Mouse (Mus musculus) hindbrain, embryonic 15.5 days (tissue): Measurements from ENCODE around the gene Foxn3. TPM values are rescaled to one million over a fixed set of nuclear protein-coding genes. Genes with fewer than 3 reads are reported as not detected.

ENCODE experiments used
- ATAC-seq: fragments of 200-750 bp; cut with Nextera tagmentation; 2 replicates; pipeline ENCODE4 v1.8.0; 2017; ENCODE audit warnings: low read depth, moderate number of reproducible peaks, moderate TSS enrichment; ENCODE audit not compliant: low FRiP score
- H3K27ac ChIP-seq: fragments of 300-500 bp; sonication (generic); replicated peaks from 2 replicates; pipeline ENCODE4 v1.5.1; 2015; ENCODE audit warnings: mild to moderate bottlenecking, inconsistent platforms
- H3K27me3 ChIP-seq: fragments of 300-500 bp; sonication (generic); 2 replicates; pipeline ENCODE4 v1.6.1; 2015; ENCODE audit warnings: control low read depth, inconsistent platforms
- H3K36me3 ChIP-seq: fragments of 300-500 bp; sonication (generic); 2 replicates; pipeline ENCODE4 v1.6.1; 2015; ENCODE audit warnings: control low read depth, inconsistent platforms
- H3K4me1 ChIP-seq: fragments of 300-500 bp; sonication (generic); replicated peaks from 2 replicates; pipeline ENCODE4 v1.6.1; 2015; ENCODE audit warnings: control low read depth, inconsistent platforms
- H3K4me2 ChIP-seq: fragments of 300-500 bp; sonication (generic); 2 replicates; pipeline ENCODE4 v1.6.1; 2015; ENCODE audit warnings: moderate library complexity, mild to moderate bottlenecking, inconsistent platforms
- H3K4me3 ChIP-seq: fragments of 300-500 bp; sonication (generic); 2 replicates; pipeline ENCODE4 v1.5.1; 2015; ENCODE audit warnings: mild to moderate bottlenecking, inconsistent platforms
- H3K9ac ChIP-seq: fragments of 300-500 bp; sonication (generic); 2 replicates; pipeline ENCODE4 v1.6.1; 2015; ENCODE audit warnings: inconsistent platforms
- H3K9me3 ChIP-seq: fragments of 300-500 bp; sonication (generic); 2 replicates; pipeline ENCODE4 v1.6.1; 2016; ENCODE audit warnings: control low read depth, inconsistent platforms
- WGBS: fragments of 180-500 bp; shearing (Covaris S2); methylation state at CpG from one replicate; pipeline ENCODE4 v1.1.7; 2015; 5-methylcytosine and 5-hydroxymethylcytosine counted together
- polyA plus RNA-seq: library from polyadenylated mRNA; unstranded; fragments of >200 nt; fragmentation: Nextera tagmentation; extraction: Ambion mirVana; gene quantifications from 2 replicates; pipeline ENCODE4 v1.2.1, GENCODE M21; 2015

The Foxn3 gene
- polyA plus RNA-seq, 1 experiment from 2014 or later = 78.1 TPM

DNA sequence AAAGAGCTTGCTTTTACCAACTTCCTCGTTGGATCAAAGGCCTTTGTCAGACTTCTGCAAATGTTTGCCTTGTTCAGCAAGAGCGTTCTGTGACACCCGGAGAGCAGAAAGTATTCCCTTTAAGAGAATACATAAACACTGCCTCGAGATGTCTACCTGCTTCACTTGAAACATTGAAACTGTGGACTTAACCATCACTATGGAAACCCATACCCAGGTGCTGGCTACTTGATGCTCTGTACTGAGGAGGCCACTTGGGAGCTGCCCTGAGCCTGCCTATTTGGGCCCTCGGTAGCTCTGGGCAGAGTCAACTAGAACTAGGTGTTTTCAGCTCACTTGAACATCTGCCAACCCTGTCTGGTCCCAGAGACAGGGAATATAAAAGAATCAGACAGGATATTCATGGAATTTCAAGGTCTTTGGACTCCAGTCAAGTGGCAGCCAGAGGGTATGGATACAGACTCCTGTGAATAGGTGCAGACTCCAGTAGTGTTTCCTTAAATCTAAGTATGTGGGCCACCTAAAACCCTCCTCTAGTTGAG lies 323.1 kb downstream of the Foxn3 start:
- WGBS = 52% methylated on average over 5 of the region's 5 CpGs
- no peak overlapping the region for H3K4me3 ChIP-seq
- no peak overlapping the region for H3K9ac ChIP-seq
- H3K9me3 ChIP-seq = no peaks in the 10 kb centered on the region
- no peak for ATAC-seq
- no peak overlapping the region; the same call in 1 of the 2 replicates for H3K4me2 ChIP-seq
- H3K4me1 ChIP-seq = peaks cover 43% of the 10 kb centered on the region
- H3K36me3 ChIP-seq = no peaks in the 10 kb centered on the region
- peak overlapping the region; percentile 49 for H3K27ac ChIP-seq
- no peaks in the 10 kb centered on the region for H3K27me3 ChIP-seq

DNA sequence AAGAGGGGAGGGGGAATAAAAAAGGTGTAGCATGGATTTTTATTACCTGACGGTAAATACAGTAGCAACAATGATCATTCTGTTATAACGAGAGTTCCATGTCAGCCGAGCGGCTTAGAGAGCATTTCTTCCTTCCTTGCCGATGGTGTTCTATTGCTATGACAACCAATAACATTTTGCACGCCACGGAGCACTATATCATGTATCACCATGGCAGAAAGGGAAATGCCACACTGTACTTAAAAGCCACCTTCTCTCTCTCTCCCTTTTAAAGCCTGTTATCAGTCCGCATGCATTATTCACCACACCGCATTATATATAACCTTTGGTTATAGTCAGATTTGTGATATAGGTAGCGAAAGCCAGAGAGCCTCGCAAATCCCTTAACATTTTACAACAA lies 323.6 kb downstream of the Foxn3 start:
- peak overlapping the region; percentile 49 for H3K27ac ChIP-seq
- H3K27me3 ChIP-seq = no peaks in the 10 kb centered on the region
- H3K9ac ChIP-seq = no peak overlapping the region
- peaks cover 46% of the 10 kb centered on the region for H3K4me1 ChIP-seq
- WGBS = 42% methylated on average over 11 of the region's 11 CpGs
- H3K4me3 ChIP-seq = no peak overlapping the region
- ATAC-seq = peak; percentile 55
- H3K4me2 ChIP-seq = peak overlapping the region; percentile 20
- no peaks in the 10 kb centered on the region for H3K9me3 ChIP-seq
- no peaks in the 10 kb centered on the region for H3K36me3 ChIP-seq

DNA sequence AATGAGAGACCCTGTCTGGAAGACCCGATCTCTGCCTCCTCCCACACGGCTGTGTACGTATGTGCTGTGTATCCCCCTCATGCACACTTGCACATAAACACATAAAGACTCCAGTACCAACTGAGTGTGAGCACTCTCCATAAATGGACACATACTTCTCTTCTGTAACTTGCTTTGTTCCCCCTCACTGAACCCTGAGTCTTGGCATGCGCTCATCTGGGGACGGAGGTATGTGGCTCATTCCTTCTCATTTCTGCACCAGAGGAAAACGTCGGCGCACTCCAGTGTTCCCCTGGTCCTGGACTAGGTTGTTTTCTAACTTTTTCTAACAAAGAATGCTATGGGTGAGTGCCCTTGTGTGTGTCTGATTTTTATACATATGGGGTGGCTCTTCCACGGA lies 325.9 kb downstream of the Foxn3 start:
- no peak overlapping the region for H3K4me2 ChIP-seq
- H3K9ac ChIP-seq = no peak overlapping the region
- no peak overlapping the region for H3K27ac ChIP-seq
- no peaks in the 10 kb centered on the region for H3K27me3 ChIP-seq
- no peak overlapping the region for H3K4me3 ChIP-seq
- H3K36me3 ChIP-seq = no peaks in the 10 kb centered on the region
- WGBS = 87% methylated on average over 9 of the region's 9 CpGs
- no peaks in the 10 kb centered on the region for H3K9me3 ChIP-seq
- no peak for ATAC-seq
- H3K4me1 ChIP-seq = peaks cover 65% of the 10 kb centered on the region

DNA sequence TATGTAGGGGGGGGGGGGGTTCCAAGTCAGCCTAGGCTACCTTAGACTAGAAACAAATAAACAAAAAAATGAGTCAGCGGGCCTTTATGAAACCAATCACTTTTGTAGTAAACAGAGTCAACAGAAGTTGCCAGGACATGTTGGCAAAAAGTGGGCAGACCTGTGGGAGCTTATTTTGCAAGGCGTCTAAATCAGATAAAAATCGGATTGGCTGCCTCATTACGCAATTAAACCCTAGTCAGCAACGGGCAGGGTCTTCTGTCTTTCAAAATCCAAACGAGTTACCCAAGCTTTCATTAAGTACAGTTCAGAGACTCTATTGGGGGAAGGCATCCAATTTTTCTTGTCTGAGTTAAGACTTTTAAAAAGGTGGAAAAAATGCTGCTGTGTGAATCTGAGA lies 329.0 kb downstream of the Foxn3 start:
- no peaks in the 10 kb centered on the region for H3K27me3 ChIP-seq
- H3K4me1 ChIP-seq = peaks cover 74% of the 10 kb centered on the region
- no peaks in the 10 kb centered on the region for H3K9me3 ChIP-seq
- no peak overlapping the region for H3K4me2 ChIP-seq
- H3K36me3 ChIP-seq = no peaks in the 10 kb centered on the region
- H3K4me3 ChIP-seq = no peak overlapping the region
- no peak for ATAC-seq
- no peak overlapping the region for H3K27ac ChIP-seq
- 59% methylated on average over 6 of the region's 6 CpGs for WGBS
- H3K9ac ChIP-seq = no peak overlapping the region

DNA sequence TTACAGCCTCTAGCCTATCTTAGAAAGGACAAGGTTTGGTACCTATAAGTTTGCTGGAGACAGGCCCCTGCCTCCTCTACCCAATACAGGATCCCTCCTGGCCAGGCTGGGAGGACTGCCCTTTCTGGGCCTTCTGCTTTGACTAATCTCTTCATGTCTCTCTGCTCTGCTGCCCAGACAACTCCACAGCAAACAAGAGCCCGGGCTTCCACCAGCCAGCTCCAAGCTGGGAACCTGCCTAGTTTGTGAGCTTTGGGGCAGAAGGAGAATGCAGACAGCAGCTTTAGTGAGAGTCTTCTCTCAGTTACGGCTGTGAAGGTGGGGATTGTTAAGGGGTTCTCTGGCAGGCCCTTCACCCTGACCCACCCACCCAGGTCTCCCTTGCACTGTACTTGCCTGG lies 330.0 kb downstream of the Foxn3 start:
- Histone ChIP-seq H3K4me1 (peaks cover 65% of the 10 kb centered on the region), H3K27ac (no peak overlapping the region)
- 64% methylated on average over 2 of the region's 2 CpGs for WGBS

DNA sequence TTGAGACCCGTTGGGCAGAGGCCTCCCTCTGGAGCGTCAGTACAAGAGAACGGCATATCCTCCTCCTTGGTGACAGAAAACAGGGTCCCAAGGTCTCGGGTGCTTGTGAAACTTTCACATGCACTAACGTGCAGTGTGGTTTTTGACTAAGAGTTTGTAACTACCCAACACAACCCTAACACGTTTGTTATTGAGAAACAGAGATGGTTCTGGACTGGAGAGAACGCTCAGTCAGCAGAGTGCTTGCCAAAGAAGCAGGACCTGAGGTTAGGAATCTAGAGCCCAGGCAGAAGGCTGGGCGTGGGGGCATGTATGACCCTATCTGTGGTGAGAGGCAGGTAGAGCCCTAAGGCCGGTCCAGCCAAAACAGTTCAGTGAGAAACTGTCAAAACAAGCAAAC lies 330.9 kb downstream of the Foxn3 start:
- H3K4me1 ChIP-seq = peaks cover 65% of the 10 kb centered on the region
- no peak overlapping the region for H3K9ac ChIP-seq
- ATAC-seq = no peak

More for the DNA sequence above, 330.0 kb downstream of the Foxn3 start:
- no peak overlapping the region for H3K4me3 ChIP-seq
- H3K9ac ChIP-seq = no peak overlapping the region
- H3K9me3 ChIP-seq = no peaks in the 10 kb centered on the region
- H3K27me3 ChIP-seq = no peaks in the 10 kb centered on the region
- H3K4me2 ChIP-seq = no peak overlapping the region
- no peaks in the 10 kb centered on the region for H3K36me3 ChIP-seq
- no peak for ATAC-seq

DNA sequence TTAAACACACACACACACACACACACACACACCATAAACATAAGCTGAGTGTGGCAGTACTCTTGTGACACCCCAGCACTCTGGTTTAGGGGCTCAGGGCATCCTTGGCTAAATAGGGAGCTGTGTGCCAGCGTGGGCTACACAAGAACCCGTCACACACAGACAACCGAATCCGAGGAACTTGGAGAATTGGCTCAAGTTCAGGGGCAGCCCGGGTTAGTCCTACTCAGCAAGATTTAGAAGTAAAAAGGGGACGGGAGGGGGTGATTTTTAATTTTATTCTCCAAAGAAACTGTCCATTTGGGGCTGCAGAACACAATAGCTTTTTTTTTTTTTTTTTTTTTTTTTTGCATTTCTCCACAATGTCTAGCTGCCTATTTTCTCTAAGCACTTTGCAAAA lies 332.1 kb downstream of the Foxn3 start:
- H3K4me2 ChIP-seq = no peak overlapping the region
- H3K9ac ChIP-seq = no peak overlapping the region
- no peaks in the 10 kb centered on the region for H3K27me3 ChIP-seq
- no peaks in the 10 kb centered on the region for H3K36me3 ChIP-seq
- H3K4me3 ChIP-seq = no peak overlapping the region
- no peaks in the 10 kb centered on the region for H3K9me3 ChIP-seq
- 34% methylated on average over 6 of the region's 6 CpGs for WGBS
- no peak for ATAC-seq
- peaks cover 69% of the 10 kb centered on the region for H3K4me1 ChIP-seq
- H3K27ac ChIP-seq = no peak overlapping the region

More for the DNA sequence above, 330.9 kb downstream of the Foxn3 start:
- Histone ChIP-seq H3K27ac (no peak overlapping the region), H3K27me3 (no peaks in the 10 kb centered on the region), H3K36me3 (no peaks in the 10 kb centered on the region), H3K9me3 (no peaks in the 10 kb centered on the region), H3K4me3 (no peak overlapping the region), H3K4me2 (no peak overlapping the region)
- 70% methylated on average over 9 of the region's 9 CpGs for WGBS

DNA sequence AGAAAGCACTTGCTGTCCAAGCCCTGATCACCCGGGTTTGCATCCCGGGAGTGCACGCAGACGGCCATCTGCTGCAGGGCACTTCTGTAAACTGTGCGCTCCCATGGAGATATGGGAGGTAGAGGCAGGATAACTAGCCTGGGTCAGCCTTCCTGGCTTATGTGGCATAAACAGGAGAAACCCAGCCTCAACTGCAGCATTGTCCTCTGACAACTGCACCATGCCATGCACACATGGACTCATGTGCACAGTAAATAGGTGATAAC lies 332.7 kb downstream of the Foxn3 start:
- 15% methylated on average over 5 of the region's 5 CpGs for WGBS
- ATAC-seq = 0 out of 2 replicates have a peak, but pooled peaks have one; percentile 6
- H3K4me1 ChIP-seq = peaks cover 64% of the 10 kb centered on the region
- no peak overlapping the region for H3K9ac ChIP-seq
- no peaks in the 10 kb centered on the region for H3K9me3 ChIP-seq
- no peak overlapping the region for H3K27ac ChIP-seq
- H3K4me3 ChIP-seq = no peak overlapping the region
- peak overlapping the region; percentile 14 for H3K4me2 ChIP-seq
- H3K36me3 ChIP-seq = no peaks in the 10 kb centered on the region
- H3K27me3 ChIP-seq = no peaks in the 10 kb centered on the region

DNA sequence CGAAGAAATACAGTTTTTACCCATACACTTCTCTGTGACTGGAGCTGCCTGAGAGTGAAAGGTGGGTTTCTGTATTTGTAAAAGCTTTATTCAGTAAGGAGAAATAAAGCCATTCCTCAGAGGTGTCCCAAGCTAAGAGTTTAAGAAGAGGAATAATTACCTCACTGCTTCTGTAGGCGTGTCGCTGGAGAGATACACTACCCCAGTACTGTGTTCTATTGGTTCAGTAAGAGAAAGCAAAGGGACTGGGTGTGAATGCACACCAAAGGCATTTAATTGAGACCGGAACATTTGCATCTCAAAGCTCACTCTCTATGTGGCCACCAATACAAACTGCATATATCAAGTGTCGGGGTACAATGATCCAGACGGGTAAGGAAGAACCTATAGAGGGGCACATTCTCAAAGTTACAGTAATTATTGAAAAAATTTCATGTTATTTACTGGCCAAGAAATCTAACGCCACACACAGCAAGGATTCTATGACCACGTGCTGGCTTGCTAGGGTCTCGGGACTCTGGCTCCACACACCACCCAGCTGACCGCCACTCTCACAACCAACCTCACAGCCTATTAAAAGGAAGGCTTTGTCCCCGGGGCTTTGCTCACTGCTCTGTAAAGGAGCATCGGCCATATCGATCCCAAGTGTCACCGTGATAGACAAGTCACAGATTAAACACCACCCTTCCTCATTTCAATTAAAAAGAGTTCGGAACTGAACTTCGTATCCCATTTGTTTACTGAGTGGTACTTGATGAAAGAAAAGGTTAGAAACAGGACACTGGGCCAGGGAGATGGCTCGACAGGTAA lies 333.2 kb downstream of the Foxn3 start:
- no peak overlapping the region for H3K9ac ChIP-seq
- peaks cover 64% of the 10 kb centered on the region for H3K4me1 ChIP-seq
- no peaks in the 10 kb centered on the region for H3K27me3 ChIP-seq
- H3K4me3 ChIP-seq = no peak overlapping the region
- H3K4me2 ChIP-seq = peak overlapping the region; percentile 14
- 18% methylated on average over 17 of the region's 17 CpGs for WGBS
- no peaks in the 10 kb centered on the region for H3K36me3 ChIP-seq
- ATAC-seq = peak; percentile 36; the same call in 1 of the 2 replicates
- H3K27ac ChIP-seq = no peak overlapping the region
- H3K9me3 ChIP-seq = no peaks in the 10 kb centered on the region

DNA sequence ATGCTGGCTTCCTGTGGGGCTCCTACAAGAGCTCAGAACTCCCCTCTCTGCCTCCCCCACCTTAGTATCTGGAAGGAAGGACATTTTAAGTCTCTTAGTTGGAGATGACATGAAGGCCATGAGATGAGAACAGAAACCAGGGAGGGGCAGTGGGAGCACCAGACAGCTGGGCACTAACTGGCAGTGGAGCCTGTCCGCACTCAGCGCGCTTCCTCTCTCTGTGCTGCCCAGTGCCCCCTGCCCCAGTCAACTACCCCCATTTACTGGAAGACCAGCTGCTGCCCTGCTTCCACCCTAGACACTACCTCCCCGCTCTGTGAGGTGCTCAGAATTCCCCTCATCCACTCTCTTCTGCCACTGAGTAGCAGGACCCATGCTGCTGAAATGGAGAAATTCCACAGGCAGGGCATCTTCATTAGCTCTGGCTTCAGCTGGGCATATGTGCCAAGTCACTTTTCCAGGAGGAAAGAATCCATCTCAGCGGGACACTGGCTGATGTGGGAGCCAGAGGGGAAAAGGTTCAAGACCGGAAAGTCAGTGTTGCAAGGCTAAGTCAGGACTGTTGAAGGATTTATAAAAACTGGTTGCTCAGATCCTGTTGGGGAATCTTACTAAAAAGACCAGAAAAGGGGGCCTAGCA lies 335.9 kb downstream of the Foxn3 start:
- ATAC-seq = no peak
- peaks cover 56% of the 10 kb centered on the region for H3K4me1 ChIP-seq
- no peak overlapping the region for H3K27ac ChIP-seq

DNA sequence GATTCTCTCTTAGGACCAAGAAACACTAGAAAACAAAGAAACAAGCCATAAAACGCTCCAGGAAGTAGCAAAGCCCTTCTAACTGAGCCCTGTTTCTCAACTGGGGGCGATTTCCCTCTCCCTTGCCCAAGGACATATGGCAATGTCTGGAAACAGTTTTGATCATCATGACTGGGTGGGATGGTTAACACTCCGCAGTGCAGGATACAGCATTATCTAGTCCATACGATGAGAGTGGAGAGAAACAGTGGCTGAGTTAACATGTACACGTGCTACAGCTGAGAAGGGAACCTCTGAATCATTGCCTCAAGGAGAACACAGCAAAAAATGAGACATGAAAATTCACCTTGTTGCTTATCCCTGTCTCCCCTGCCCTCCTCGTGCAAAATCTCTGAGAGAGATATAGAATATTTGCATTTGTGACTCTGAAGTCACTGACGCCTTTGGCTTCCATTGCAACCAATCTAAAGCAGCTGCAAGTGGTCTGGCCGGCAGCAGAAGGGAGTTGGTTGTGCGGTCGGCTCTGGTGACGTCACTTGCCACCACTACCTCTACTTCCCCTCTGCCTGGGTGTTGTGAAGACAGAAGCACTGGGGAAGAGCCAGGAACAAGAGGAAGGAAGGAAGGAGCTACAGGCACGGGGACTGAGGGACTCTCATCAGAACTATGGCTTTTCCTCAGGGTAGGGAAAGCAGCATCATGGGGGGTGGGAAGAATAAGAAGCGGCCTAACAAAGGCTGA lies 338.3 kb downstream of the Foxn3 start:
- H3K4me1 ChIP-seq = peaks cover 59% of the 10 kb centered on the region

More for the DNA sequence above, 335.9 kb downstream of the Foxn3 start:
- no peak overlapping the region for H3K9ac ChIP-seq
- WGBS = 56% methylated on average over 6 of the region's 6 CpGs
- H3K4me3 ChIP-seq = no peak overlapping the region
- H3K9me3 ChIP-seq = no peaks in the 10 kb centered on the region
- H3K4me2 ChIP-seq = no peak overlapping the region
- no peaks in the 10 kb centered on the region for H3K36me3 ChIP-seq
- H3K27me3 ChIP-seq = no peaks in the 10 kb centered on the region

More for the DNA sequence above, 338.3 kb downstream of the Foxn3 start:
- WGBS = 65% methylated on average over 13 of the region's 13 CpGs
- Histone ChIP-seq H3K9me3 (no peaks in the 10 kb centered on the region), H3K27ac (no peak overlapping the region), H3K27me3 (no peaks in the 10 kb centered on the region), H3K9ac (no peak overlapping the region), H3K36me3 (no peaks in the 10 kb centered on the region), H3K4me2 (no peak overlapping the region), H3K4me3 (no peak overlapping the region)
- ATAC-seq = no peak
